Mouse (Mus musculus) heart, postnatal 0 days (tissue): ENCODE data around the gene Prpf38a. TPM values are rescaled to one million over a fixed set of nuclear protein-coding genes. Genes with fewer than 3 reads are reported as not detected.
A peak's percentile ranks its signal among the peaks of the same experiment; 100 is the strongest.

Source experiments
- ATAC-seq: fragments of 200-750 bp; cut with Nextera tagmentation; 2 replicates; pipeline ENCODE4 v1.8.0; 2017; ENCODE audit warnings: low read depth, moderate number of reproducible peaks, moderate library complexity; ENCODE audit not compliant: insufficient read depth
- DNase-seq: peaks from one replicate; pipeline ENCODE4 v3.0.0-alpha.2; 2016; ENCODE audit warnings: low spot score
- H3K27ac ChIP-seq: fragments of 300-500 bp; sonication (generic); 2 replicates; pipeline ENCODE4 v1.5.1; 2014; ENCODE audit warnings: low read depth, mild to moderate bottlenecking
- H3K27me3 ChIP-seq: fragments of 300-500 bp; sonication (generic); 2 replicates; pipeline ENCODE4 v1.6.1; 2014; ENCODE audit warnings: low read length, mixed read lengths; ENCODE audit not compliant: control insufficient read depth, insufficient read depth
- H3K36me3 ChIP-seq: fragments of 300-500 bp; sonication (generic); replicated peaks from 2 replicates; pipeline ENCODE4 v1.6.1; 2014; ENCODE audit warnings: low read length, mixed read lengths; ENCODE audit not compliant: control insufficient read depth, insufficient read depth
- H3K4me1 ChIP-seq: fragments of 300-500 bp; sonication (generic); 2 replicates; pipeline ENCODE4 v1.6.1; 2014; ENCODE audit warnings: antibody characterized with exemption; ENCODE audit not compliant: control insufficient read depth, insufficient read depth
- H3K4me2 ChIP-seq: fragments of 300-500 bp; sonication (generic); 2 replicates; pipeline ENCODE4 v1.6.1; 2014; ENCODE audit warnings: low read depth, mild to moderate bottlenecking, low read length, moderate library complexity
- H3K4me3 ChIP-seq: fragments of 300-500 bp; sonication (generic); 2 replicates; pipeline ENCODE4 v1.5.1; 2014; ENCODE audit warnings: low read depth, low read length
- H3K9ac ChIP-seq: fragments of 300-500 bp; sonication (generic); replicated peaks from 2 replicates; pipeline ENCODE4 v1.6.1; 2014; ENCODE audit warnings: low read depth, low read length, mixed read lengths
- H3K9me3 ChIP-seq: fragments of 300-500 bp; sonication (generic); replicated peaks from 2 replicates; pipeline ENCODE4 v1.6.1; 2016; ENCODE audit warnings: low read length; ENCODE audit not compliant: control insufficient read depth
- CTCF ChIP-seq: IDR thresholded peaks from 2 replicates; pipeline ENCODE4 v1.5.1; 2016; ENCODE audit warnings: antibody characterized with exemption, control low read depth, low read depth
- EP300 ChIP-seq: IDR thresholded peaks from 2 replicates; pipeline ENCODE4 v1.6.1; 2016; ENCODE audit warnings: antibody characterized with exemption, low read depth
- WGBS: fragments of 180-500 bp; shearing (Covaris S2); extraction: QIAGEN DNeasy Blood & Tissue Kit; methylation state at CpG from one replicate; pipeline ENCODE4 v1.1.7; 2014; 5-methylcytosine and 5-hydroxymethylcytosine counted together
- polyA plus RNA-seq: library from polyadenylated mRNA; unstranded; fragments of >200 nt; fragmentation: Nextera tagmentation; extraction: Ambion mirVana; gene quantifications from 2 replicates; pipeline ENCODE4 v1.2.1, GENCODE M21; 2015
- total RNA-seq: library from RNA; depleted of rRNA; stranded (reverse); fragments of >200 nt; gene quantifications from 2 replicates; pipeline ENCODE4 v1.2.3, GENCODE M21; 2014; ENCODE audit warnings: low replicate concordance; rRNA removed

The Prpf38a gene
- total RNA-seq (15.8 and 18.3 TPM in 2 replicates), polyA plus RNA-seq (39.5 and 41.2 TPM in 2 replicates)

- no peak for TF ChIP-seq EP300
- TF ChIP-seq CTCF: no peak
- no peaks in the 10 kb centered on the region for H3K9me3 ChIP-seq
- WGBS: under 1% methylated on average over 64 of the region's 64 CpGs
These were observed at the start of gene Prpf38a, which contains the start of gene Orc1 for GRCm38 (mm10) chr4:108578840-108579742. Gene Prpf38a (minus strand): TSS chr4:108579336. Gene Orc1 (plus strand): TSS chr4:108579423.

DNA sequence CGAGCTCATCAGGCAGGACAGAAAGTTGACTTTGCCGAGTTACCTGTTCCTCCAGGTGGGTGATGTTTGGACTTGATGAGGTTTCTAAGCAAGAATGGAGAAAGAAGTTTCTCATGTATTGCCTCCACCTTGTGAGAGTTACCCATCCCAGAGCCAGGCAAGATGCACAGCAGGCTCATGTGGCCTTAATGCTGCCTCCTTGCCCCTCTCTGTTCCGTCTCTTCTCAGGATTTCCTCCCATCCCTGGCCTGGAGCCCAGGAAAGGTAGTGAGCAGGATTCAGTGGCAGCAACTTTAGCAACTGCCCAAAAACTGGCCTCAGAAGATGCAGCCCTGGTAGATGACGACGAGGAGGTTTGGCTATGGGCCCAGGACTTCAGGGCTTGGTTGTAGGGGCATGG is 47.9 kb upstream of the Prpf38a start:
- no peak for ATAC-seq
- 65% methylated on average over 5 of the region's 5 CpGs for WGBS
- no peak overlapping the region for H3K4me3 ChIP-seq
- DNase-seq: no peak
- H3K27ac ChIP-seq: no peak overlapping the region
- TF ChIP-seq EP300: no peak
- TF ChIP-seq CTCF: no peak
- no peak overlapping the region for H3K4me2 ChIP-seq
- no peaks in the 10 kb centered on the region for H3K9me3 ChIP-seq
- H3K27me3 ChIP-seq: no peaks in the 10 kb centered on the region
- peaks cover 74% of the 10 kb centered on the region for H3K36me3 ChIP-seq
- no peaks in the 10 kb centered on the region for H3K4me1 ChIP-seq
- no peak overlapping the region for H3K9ac ChIP-seq

More at GRCm38 (mm10) chr4:108578840-108579742, at the start of gene Prpf38a, which contains the start of gene Orc1:
- DNase-seq (peak; percentile 96), ATAC-seq (peak; percentile 98)
- H3K27me3 ChIP-seq: no peaks in the 10 kb centered on the region
- H3K9ac ChIP-seq: peak within 1 kb of the TSS; percentile 78
- H3K4me1 ChIP-seq: peaks cover 13% of the 10 kb centered on the region; the same call in 1 of the 2 replicates
- peak within 1 kb of the TSS; percentile 93 for H3K4me2 ChIP-seq
- H3K4me3 ChIP-seq: peak within 1 kb of the TSS; percentile 95
- H3K36me3 ChIP-seq: peaks cover 14% of the 10 kb centered on the region
- H3K27ac ChIP-seq: peak within 1 kb of the TSS; percentile 78

DNA sequence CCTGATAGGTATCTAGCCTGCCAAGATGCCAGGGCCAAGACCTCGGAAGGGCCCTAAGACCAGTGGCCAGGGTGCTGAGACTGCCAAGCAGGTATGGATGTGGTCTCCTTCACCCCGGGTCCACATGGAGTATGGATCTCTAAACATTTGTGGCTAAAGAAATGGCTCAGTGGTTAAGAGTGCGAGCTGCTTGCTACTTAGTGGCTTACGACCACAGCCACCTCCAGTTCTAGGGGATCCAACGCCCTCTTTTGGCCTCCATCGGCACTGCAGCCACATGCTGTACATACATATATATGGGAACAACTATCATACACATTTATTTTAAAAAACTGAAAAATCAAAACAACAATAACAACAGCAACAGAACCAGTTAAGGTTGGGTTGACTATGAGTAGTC is 42.4 kb upstream of the Prpf38a start:
- TF ChIP-seq CTCF (no peak), EP300 (no peak)
- WGBS: 94% methylated on average over 6 of the region's 6 CpGs

GRCm38 (mm10) chr4:108620536-108620935 is 41.4 kb upstream of the Prpf38a start:
- Histone ChIP-seq H3K4me3 (peak overlapping the region; percentile 84), H3K27me3 (no peaks in the 10 kb centered on the region), H3K9ac (peak overlapping the region; percentile 83), H3K27ac (peak overlapping the region; percentile 83), H3K36me3 (peaks cover 10% of the 10 kb centered on the region), H3K4me1 (peaks cover 5% of the 10 kb centered on the region; the same call in 1 of the 2 replicates), H3K9me3 (no peaks in the 10 kb centered on the region), H3K4me2 (peak overlapping the region; percentile 69)
- TF ChIP-seq EP300: no peak
- no peak for TF ChIP-seq CTCF
- ATAC-seq (no peak), DNase-seq (no peak)
- WGBS: 14% methylated on average over 8 of the region's 8 CpGs

More for the DNA sequence above, 42.4 kb upstream of the Prpf38a start:
- Histone ChIP-seq H3K36me3 (peaks cover 20% of the 10 kb centered on the region), H3K9me3 (no peaks in the 10 kb centered on the region), H3K4me3 (no peak overlapping the region), H3K4me1 (peaks cover 5% of the 10 kb centered on the region; the same call in 1 of the 2 replicates), H3K9ac (no peak overlapping the region), H3K4me2 (no peak overlapping the region), H3K27me3 (no peaks in the 10 kb centered on the region), H3K27ac (no peak overlapping the region)
- ATAC-seq (no peak), DNase-seq (no peak)

DNA sequence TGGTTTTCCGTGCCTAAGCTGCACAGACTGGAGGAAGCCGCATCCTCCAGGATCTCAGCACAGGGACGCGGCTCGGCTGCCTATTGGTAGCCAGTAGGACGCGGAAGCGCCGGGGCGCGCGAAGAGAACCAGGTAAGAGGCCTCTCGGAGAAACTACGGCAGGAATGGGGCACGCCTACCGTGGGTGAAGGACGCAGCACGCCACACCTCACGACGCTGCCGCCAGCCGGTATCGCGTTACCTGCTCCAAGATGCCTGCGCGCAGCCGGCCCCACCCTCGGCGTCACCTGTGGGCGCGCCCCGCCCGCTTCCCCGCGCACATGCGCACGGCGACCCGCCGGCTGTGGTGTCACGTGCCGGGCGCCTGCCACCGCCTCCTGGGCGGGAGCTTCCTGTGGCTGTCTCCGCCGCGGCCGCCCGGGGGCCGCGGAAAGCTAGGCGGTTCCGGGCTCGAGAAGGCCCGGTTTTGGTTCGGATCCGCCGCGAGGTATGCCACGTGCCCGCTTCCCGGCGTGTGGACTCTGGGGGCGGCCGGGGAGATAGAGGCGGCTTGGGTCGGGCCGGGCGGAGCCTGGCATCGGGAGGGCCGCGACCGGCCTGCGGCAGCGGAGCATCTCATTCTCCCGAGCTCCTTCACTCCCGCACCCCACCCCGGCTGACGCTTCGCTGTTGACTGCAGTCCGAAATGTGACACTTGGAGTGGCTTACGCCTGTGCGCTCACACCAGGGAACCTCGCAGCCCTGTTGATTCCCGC is 40.6 kb upstream of the Prpf38a start, which contains the start of gene Cc2d1b:
Gene Cc2d1b, plus strand, starts transcription at position 354 of the 755 bp plus-strand sequence.
- Histone ChIP-seq H3K9me3 (no peaks in the 10 kb centered on the region), H3K36me3 (peaks cover 3% of the 10 kb centered on the region), H3K4me2 (peak within 1 kb of the TSS; percentile 69), H3K4me3 (peak within 1 kb of the TSS; percentile 84), H3K27ac (peak within 1 kb of the TSS; percentile 83), H3K27me3 (no peaks in the 10 kb centered on the region), H3K4me1 (peaks cover 5% of the 10 kb centered on the region; the same call in 1 of the 2 replicates), H3K9ac (peak within 1 kb of the TSS; percentile 83)
- WGBS: under 1% methylated on average over 71 of the region's 86 CpGs
- TF ChIP-seq EP300: 0 out of 2 replicates have a peak, but pooled peaks have one; percentile 38
- no peak for TF ChIP-seq CTCF
- DNase-seq (peak; percentile 86), ATAC-seq (peak; percentile 96)
